Mouse (Mus musculus) heart, adult 2 months (tissue): ENCODE results near the gene Dgka. TPM values are rescaled to one million over a fixed set of nuclear protein-coding genes. Genes with fewer than 3 reads are reported as not detected.

Experiments used
- DNase-seq, 2 experiments: peaks; one replicate each; pipeline ENCODE4 v3.0.0; 2021
- H3K27ac ChIP-seq: fragments of 200-600 bp; 2 replicates; pipeline ENCODE4 v1.8.1; 2022
- H3K27me3 ChIP-seq: fragments of 200-500 bp; 2 replicates; pipeline ENCODE4 v1.6.1; 2012; ENCODE audit warnings: mild to moderate bottlenecking, low read length, inconsistent platforms, mixed read lengths; ENCODE audit not compliant: control insufficient read depth, insufficient read depth
- H3K36me3 ChIP-seq: fragments of 200-500 bp; 2 replicates; pipeline ENCODE4 v1.6.1; 2012; ENCODE audit warnings: low read length, inconsistent platforms; ENCODE audit not compliant: control insufficient read depth, insufficient read depth
- H3K4me1 ChIP-seq: fragments of 200-500 bp; 2 replicates; pipeline ENCODE4 v1.6.1; 2011; ENCODE audit warnings: low read length; ENCODE audit not compliant: control insufficient read depth, insufficient read depth
- H3K4me3 ChIP-seq: fragments of 200-600 bp; 2 replicates; pipeline ENCODE4 v1.8.1; 2022
- H3K79me2 ChIP-seq: fragments of 200-500 bp; replicated peaks from 2 replicates; pipeline ENCODE4 v1.6.1; 2012; ENCODE audit warnings: mild to moderate bottlenecking, inconsistent platforms, low read length, moderate library complexity, mixed read lengths; ENCODE audit not compliant: control insufficient read depth, insufficient read depth
- H3K9ac ChIP-seq: fragments of 200-500 bp; 2 replicates; pipeline ENCODE4 v1.6.1; 2012; ENCODE audit warnings: low read depth, mild to moderate bottlenecking, control low read depth, inconsistent platforms, low read length, mixed read lengths
- CTCF ChIP-seq: fragments of 200-600 bp; IDR thresholded peaks from 2 replicates; pipeline ENCODE4 v1.8.1; 2022; ENCODE audit warnings: antibody characterized with exemption, mild to moderate bottlenecking, moderate library complexity
- EP300 ChIP-seq: fragments of 200-500 bp; IDR thresholded peaks from 2 replicates; pipeline ENCODE4 v1.6.1; 2011; ENCODE audit warnings: low read depth, low read length, control low read depth; ENCODE audit not compliant: insufficient read depth
- POLR2A ChIP-seq: fragments of 200-500 bp; IDR thresholded peaks from 2 replicates; pipeline ENCODE4 v1.6.1; 2011; ENCODE audit warnings: mild to moderate bottlenecking, low read depth, low read length, control low read depth; ENCODE audit not compliant: insufficient read depth
- WGBS: fragments of 180-500 bp; shearing (Covaris S2); methylation state at CpG from one replicate; pipeline ENCODE4 v1.1.7; 2018; 5-methylcytosine and 5-hydroxymethylcytosine counted together
- intact Hi-C: fragments of 180-260 bp; cut with DNase I; formaldehyde crosslinking; loops from one replicate; pipeline ENCODE4 v1.15.1; 2025
- polyA plus RNA-seq: library from polyadenylated mRNA; depleted of rRNA; stranded (reverse); fragments of >200 nt; gene quantifications from 2 replicates; pipeline ENCODE4 v1.2.3, GENCODE M21; 2012
- total RNA-seq, 2 experiments: library from RNA; stranded (reverse); gene quantifications; 2 replicates each; pipeline ENCODE4 v1.2.3; 2021

Gene Dgka
- total and polyA plus RNA-seq, 3 experiments, result 11.2 to 17.5 (median 12.6) TPM

DNA sequence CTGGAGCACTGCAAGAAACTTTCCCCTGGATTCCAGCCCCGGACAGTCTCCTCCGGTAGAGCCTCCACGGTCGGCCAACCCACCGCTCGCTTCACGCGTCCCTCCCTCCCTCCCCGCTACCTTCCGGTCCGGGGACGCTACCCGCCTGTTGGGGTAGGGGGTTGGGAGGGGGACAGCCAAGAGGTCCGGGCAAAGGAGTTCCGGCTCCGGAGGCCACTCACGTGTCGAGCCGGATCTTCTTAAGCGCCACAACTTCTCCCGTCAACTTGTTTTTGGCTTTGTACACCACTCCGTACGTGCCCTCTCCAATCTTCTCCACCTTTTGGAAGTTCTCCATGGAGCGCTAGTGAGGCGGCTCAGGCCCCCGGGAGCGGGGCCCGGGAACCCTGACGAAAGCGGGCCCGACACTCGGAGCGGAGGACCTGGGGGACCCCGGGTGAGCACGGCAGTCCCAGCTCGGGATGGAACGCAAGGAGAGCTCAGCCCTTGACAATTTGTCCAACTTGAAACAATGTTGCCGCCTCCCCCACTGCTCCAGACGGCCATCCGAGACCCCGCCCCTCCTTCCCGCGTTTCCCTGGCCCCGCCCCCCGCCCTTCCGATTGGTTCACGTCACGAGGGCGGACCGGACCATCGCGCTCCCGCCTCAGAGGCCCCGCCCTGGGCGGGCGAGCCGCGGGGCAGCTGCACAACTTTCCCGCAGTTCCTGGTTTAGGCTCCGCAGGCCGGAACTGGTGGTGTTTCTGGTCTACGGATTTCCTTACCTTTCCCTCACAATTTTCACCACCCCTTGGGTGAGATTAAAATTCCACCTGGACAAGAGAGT lies 40.0 kb downstream of the Dgka start, which contains the start of gene Cdk2:
TSS of gene Cdk2 (minus strand) at position 541 of the 826 bp plus-strand sequence.
- peak within 1 kb of the TSS; percentile 74 for H3K9ac ChIP-seq
- H3K79me2 ChIP-seq, result no peaks in the 10 kb centered on the region
- peak within 1 kb of the TSS; percentile 85 for H3K27ac ChIP-seq
- WGBS, result under 1% methylated on average over 62 of the region's 62 CpGs
- H3K4me1 ChIP-seq, result peaks cover 3% of the 10 kb centered on the region
- TF ChIP-seq CTCF, result peak; percentile 19; the same call in 1 of the 2 replicates
- TF ChIP-seq EP300, result 0 out of 2 replicates have a peak, but pooled peaks have one; percentile 2
- peak; percentile 98 for TF ChIP-seq POLR2A
- peak within 1 kb of the TSS; percentile 54 for H3K4me3 ChIP-seq
- peak; percentile 94 to 95 for DNase-seq
- H3K36me3 ChIP-seq, result no peaks in the 10 kb centered on the region
- H3K27me3 ChIP-seq, result no peaks in the 10 kb centered on the region
- intact Hi-C loops, result no loop called here

DNA sequence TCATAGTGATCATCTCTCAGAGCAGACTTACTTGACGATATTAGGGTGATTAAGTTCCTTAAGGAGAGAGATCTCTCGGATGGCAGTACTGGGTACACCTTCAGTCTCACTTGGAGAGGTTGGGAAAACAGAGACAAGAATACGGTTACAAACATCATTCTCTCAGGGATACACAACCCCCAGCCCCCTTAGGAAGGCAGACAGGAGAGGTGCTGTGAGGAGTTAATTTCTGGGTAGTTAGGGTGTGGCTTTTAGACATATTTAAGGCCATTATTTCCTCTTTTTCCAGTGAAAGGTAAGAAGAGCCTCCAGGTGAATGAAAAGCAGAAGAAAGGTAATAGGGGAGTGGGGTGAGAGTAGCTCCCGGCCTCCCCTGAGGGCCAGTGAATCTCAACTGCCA lies 40.8 kb downstream of the Dgka start, which contains the start of gene Pmel:
TSS of gene Pmel (plus strand) at position 301 of the 400 bp plus-strand sequence.
- H3K4me3 ChIP-seq, result peak within 1 kb of the TSS; percentile 54
- peak within 1 kb of the TSS; percentile 85 for H3K27ac ChIP-seq
- H3K4me1 ChIP-seq, result peaks cover 3% of the 10 kb centered on the region
- intact Hi-C loops, result no loop called here
- H3K36me3 ChIP-seq, result no peaks in the 10 kb centered on the region
- no peaks in the 10 kb centered on the region for H3K79me2 ChIP-seq
- peak within 1 kb of the TSS; percentile 74 for H3K9ac ChIP-seq
- H3K27me3 ChIP-seq, result no peaks in the 10 kb centered on the region
- DNase-seq, result no peak
- TF ChIP-seq EP300 (no peak), CTCF (no peak), POLR2A (no peak)
- 32% methylated on average over 4 of the region's 4 CpGs for WGBS

DNA sequence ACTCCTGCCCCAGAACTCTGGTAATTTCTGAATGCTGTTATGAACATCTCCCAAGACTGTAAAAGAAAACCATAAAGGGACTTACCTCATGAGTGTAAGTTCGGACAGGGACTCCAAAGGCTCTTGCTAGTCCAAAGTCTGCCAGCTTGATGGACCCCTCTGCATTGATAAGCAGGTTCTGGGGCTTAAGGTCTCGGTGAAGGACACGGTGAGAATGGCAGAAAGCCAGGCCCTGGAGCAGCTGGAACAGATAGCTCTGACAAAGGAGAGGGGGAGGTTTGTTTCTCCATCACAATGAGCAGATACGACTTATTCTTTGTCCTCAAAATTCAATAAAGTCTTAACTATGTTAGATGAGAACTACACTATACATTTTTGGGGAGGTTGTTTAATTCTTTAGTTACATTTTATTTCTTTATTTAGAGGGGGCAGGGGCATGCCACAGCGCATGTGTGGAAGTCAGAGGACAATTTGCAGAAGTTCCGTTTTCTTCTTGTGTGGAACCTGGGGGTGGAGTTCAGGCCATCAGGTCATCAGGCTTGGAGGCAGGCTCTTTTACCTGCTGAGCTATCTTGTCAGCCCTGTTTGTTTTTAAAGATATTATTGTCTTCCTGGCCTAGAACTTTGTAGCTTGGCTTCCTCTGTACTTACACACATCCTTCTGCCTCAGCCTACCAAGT lies 42.2 kb downstream of the Dgka start:
- Histone ChIP-seq H3K4me1 (peaks cover 3% of the 10 kb centered on the region), H3K4me3 (no peak overlapping the region), H3K79me2 (no peaks in the 10 kb centered on the region), H3K27me3 (no peaks in the 10 kb centered on the region), H3K9ac (no peak overlapping the region), H3K36me3 (no peaks in the 10 kb centered on the region), H3K27ac (no peak overlapping the region)
- no peak for DNase-seq
- 56% methylated on average over 6 of the region's 6 CpGs for WGBS
- no peak for TF ChIP-seq EP300
- TF ChIP-seq POLR2A, result no peak
- no peak for TF ChIP-seq CTCF
- intact Hi-C loops, result no loop called here

DNA sequence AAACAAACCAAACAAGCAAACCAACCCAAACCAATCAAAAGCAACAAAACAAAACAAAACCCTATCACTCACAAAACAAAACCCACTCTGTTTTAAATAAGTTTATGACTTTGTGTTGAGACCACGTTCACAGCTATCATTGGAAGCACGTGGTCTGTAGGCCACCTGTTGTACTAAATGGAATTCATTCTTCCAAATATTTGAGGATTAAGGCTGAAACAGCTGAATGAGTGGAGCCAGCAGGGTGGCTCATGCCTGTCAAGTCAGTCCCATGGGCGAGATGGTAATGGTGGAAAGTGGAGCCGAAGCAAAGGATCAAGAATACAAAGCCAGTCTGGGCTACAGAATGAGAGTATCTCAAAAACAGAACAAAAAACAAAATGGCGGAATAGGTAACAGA lies 43.9 kb downstream of the Dgka start:
- H3K36me3 ChIP-seq, result no peaks in the 10 kb centered on the region
- DNase-seq, result no peak
- H3K4me1 ChIP-seq, result peaks cover 3% of the 10 kb centered on the region
- H3K27ac ChIP-seq, result no peak overlapping the region
- H3K4me3 ChIP-seq, result no peak overlapping the region
- intact Hi-C loops, result no loop called here
- WGBS, result 97% methylated on average over 5 of the region's 5 CpGs
- H3K27me3 ChIP-seq, result no peaks in the 10 kb centered on the region
- TF ChIP-seq CTCF (no peak), EP300 (no peak), POLR2A (no peak)
- H3K9ac ChIP-seq, result no peak overlapping the region
- H3K79me2 ChIP-seq, result no peaks in the 10 kb centered on the region; the same call in 1 of the 2 replicates

DNA sequence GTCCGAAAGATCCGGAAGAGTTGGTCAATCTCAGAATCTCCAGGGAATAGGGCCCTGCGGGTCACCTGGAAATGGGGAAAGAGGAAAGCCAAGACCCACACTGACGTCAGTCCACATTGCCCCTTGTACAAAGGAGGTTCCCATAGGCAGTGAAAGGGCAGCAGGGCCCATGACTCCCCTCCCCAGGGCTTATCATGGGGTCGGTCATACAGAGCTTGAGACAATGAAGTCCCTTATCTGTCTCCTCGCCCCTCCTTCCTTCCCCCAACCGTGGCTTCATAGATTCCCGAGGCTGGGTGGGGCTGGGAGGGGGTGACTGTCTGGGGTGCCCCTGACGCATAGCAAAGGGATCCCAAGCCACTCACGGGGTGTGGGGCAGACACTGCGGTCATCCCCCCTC lies 45.0 kb downstream of the Dgka start:
- Histone ChIP-seq H3K36me3 (no peaks in the 10 kb centered on the region; the same call in 1 of the 2 replicates), H3K4me1 (no peaks in the 10 kb centered on the region; the same call in none of the 2 replicates), H3K27ac (no peak overlapping the region), H3K4me3 (no peak overlapping the region), H3K9ac (no peak overlapping the region), H3K27me3 (no peaks in the 10 kb centered on the region), H3K79me2 (peaks cover 3% of the 10 kb centered on the region; the same call in 1 of the 2 replicates)
- 41% methylated on average over 11 of the region's 11 CpGs for WGBS
- no peak for TF ChIP-seq EP300
- TF ChIP-seq POLR2A, result no peak
- TF ChIP-seq CTCF, result no peak
- DNase-seq, result no peak
- intact Hi-C loops, result no loop called here
